Mouse (Mus musculus) hindbrain, embryonic 11.5 days (tissue): ENCODE results near the gene Cep135. TPM values are rescaled to one million over a fixed set of nuclear protein-coding genes. Genes with fewer than 3 reads are reported as not detected.

ENCODE experiments used
- ATAC-seq: fragments of 200-750 bp; cut with Nextera tagmentation; 2 replicates; pipeline ENCODE4 v1.8.0; 2017; ENCODE audit warnings: mild to moderate bottlenecking, moderate TSS enrichment, moderate library complexity; ENCODE audit not compliant: low FRiP score
- DNase-seq: peaks from one replicate; pipeline ENCODE4 v3.0.0-alpha.2; 2015; ENCODE audit warnings: low spot score
- H3K27ac ChIP-seq: fragments of 300-500 bp; sonication (generic); 2 replicates; pipeline ENCODE4 v1.5.1; 2014; ENCODE audit warnings: mild to moderate bottlenecking, low read depth, low read length
- H3K27me3 ChIP-seq: fragments of 300-500 bp; sonication (generic); 2 replicates; pipeline ENCODE4 v1.6.1; 2014; ENCODE audit warnings: mild to moderate bottlenecking, low read length, moderate library complexity, mixed read lengths; ENCODE audit not compliant: control insufficient read depth, insufficient read depth
- H3K36me3 ChIP-seq: fragments of 300-500 bp; sonication (generic); 2 replicates; pipeline ENCODE4 v1.6.1; 2014; ENCODE audit warnings: mild to moderate bottlenecking, low read length, moderate library complexity, mixed read lengths; ENCODE audit not compliant: control insufficient read depth, insufficient read depth
- H3K4me1 ChIP-seq: fragments of 300-500 bp; sonication (generic); replicated peaks from 2 replicates; pipeline ENCODE4 v1.6.1; 2014; ENCODE audit warnings: low read length, mixed read lengths; ENCODE audit not compliant: control insufficient read depth, insufficient read depth
- H3K4me2 ChIP-seq: fragments of 300-500 bp; sonication (generic); replicated peaks from 2 replicates; pipeline ENCODE4 v1.6.1; 2014; ENCODE audit warnings: mild to moderate bottlenecking, low read depth, low read length
- H3K4me3 ChIP-seq: fragments of 300-500 bp; sonication (generic); 2 replicates; pipeline ENCODE4 v1.5.1; 2014; ENCODE audit warnings: low read depth, low read length
- H3K9ac ChIP-seq: fragments of 300-500 bp; sonication (generic); 2 replicates; pipeline ENCODE4 v1.6.1; 2014; ENCODE audit warnings: low read depth, low read length
- H3K9me3 ChIP-seq: fragments of 300-500 bp; sonication (generic); 2 replicates; pipeline ENCODE4 v1.6.1; 2016; ENCODE audit warnings: low read length; ENCODE audit not compliant: control insufficient read depth
- WGBS: fragments of 180-500 bp; shearing (Covaris S2); extraction: QIAGEN DNeasy Blood & Tissue Kit; methylation state at CpG from one replicate; pipeline ENCODE4 v1.1.7; 2014; 5-methylcytosine and 5-hydroxymethylcytosine counted together
- polyA plus RNA-seq: library from polyadenylated mRNA; unstranded; fragments of >200 nt; fragmentation: Nextera tagmentation; extraction: Ambion mirVana; gene quantifications from 2 replicates; pipeline ENCODE4 v1.2.1, GENCODE M21; 2014

Gene Cep135
- polyA plus RNA-seq, 1 experiment from 2014 or later, result 10.5 TPM

- H3K4me3 ChIP-seq, result peak overlapping the region; percentile 78
- H3K4me1 ChIP-seq, result no peaks in the 10 kb centered on the region
- DNase-seq (peak; percentile 87), ATAC-seq (peak; percentile 93)
- peak overlapping the region; percentile 84 for H3K4me2 ChIP-seq
- WGBS, result 2% methylated on average over 51 of the region's 80 CpGs
- H3K36me3 ChIP-seq, result no peaks in the 10 kb centered on the region
- H3K9ac ChIP-seq, result peak overlapping the region; percentile 94
- no peaks in the 10 kb centered on the region for H3K9me3 ChIP-seq
- peak overlapping the region; percentile 96 for H3K27ac ChIP-seq
- H3K27me3 ChIP-seq, result no peaks in the 10 kb centered on the region
Observed at GRCm38 (mm10) chr5:76657245-76658083, 69.0 kb downstream of the Cep135 start.

DNA sequence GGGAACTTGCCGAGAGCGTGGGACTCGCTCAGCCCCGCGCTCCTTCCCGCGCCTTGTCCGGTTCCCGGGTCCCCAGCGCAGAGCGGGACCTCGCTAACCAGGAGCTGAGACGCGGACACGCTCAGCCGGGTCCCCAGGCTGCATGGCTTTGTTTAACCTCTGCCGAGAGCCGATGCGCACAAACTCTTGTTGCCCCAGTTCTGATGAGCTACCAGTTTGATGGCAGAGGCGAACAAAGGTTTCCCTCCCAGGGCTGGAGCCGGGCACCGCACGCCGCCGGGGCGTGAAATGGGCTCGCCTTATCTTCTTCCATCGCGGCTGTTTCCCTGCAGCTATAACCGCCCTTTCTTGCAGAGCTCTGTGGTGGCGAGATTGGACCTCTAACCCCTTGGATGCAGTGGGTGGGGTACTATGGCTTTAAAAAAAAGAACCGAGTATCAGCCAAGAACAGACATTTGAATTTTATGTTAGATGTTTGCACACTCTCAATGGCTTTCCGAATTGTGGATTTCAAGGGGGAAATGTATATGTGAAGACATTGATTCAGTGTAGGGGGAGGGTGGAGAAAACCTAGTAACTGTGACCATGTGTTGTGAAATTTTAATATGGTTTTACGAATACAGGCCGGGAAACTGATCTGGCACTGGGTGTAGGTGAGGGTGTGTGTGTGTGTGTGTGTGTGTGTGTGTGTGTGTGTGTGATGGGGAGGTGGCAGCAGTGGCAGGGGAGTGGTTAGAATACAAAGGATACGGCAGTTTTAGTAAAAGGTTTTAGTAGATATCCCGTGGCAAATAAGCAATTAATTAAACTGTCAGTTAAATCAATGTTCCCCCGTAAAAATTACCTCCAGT lies 69.8 kb downstream of the Cep135 start:
- Histone ChIP-seq H3K4me3 (peak overlapping the region; percentile 78), H3K9ac (peak overlapping the region; percentile 94), H3K9me3 (no peaks in the 10 kb centered on the region), H3K36me3 (no peaks in the 10 kb centered on the region), H3K4me2 (peak overlapping the region; percentile 84), H3K27ac (peak overlapping the region; percentile 96), H3K4me1 (0 out of 2 replicates have a peak, but pooled peaks cover 2% of the 10 kb centered on the region), H3K27me3 (no peaks in the 10 kb centered on the region)
- peak; percentile 84 for ATAC-seq
- peak; percentile 82 for DNase-seq
- WGBS, result 2% methylated on average over 36 of the region's 38 CpGs

DNA sequence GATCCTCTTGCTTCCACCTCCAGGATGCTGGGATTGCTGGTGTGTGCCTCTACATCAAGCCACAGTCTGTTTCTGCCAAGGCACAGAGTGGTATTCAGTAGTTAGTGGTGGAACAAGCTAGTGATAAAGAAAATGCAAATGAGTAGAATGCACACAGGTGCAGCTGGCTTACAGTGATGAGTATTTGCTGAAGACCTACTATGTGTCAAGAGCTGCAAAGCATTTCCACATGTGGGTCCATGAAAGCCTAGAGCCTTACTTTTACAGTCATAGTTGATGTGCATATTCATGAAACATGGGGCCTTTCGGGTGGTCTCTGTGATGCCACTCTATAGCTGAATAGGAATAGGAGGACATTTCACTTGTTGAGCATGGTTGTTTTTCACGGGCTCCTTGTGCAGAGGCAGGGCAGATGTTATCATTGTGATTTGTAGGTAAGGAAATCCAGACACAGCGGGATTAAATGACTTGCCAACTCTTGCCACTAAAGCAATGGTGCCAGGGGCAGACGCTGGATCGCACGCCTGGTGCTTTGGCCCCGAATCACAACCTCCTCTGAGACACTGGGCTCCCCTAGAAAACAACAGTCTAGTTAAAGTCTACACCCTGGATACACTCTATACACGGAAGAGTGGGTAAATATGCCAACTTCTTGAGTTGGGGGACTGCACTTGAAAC lies 71.6 kb downstream of the Cep135 start:
- no peak overlapping the region for H3K4me3 ChIP-seq
- 0 out of 2 replicates have a peak, but pooled peaks cover 2% of the 10 kb centered on the region for H3K4me1 ChIP-seq
- H3K4me2 ChIP-seq, result no peak overlapping the region; the same call in 1 of the 2 replicates
- DNase-seq (no peak), ATAC-seq (no peak)
- no peaks in the 10 kb centered on the region for H3K36me3 ChIP-seq
- H3K27me3 ChIP-seq, result no peaks in the 10 kb centered on the region
- H3K9me3 ChIP-seq, result no peaks in the 10 kb centered on the region
- no peak overlapping the region for H3K9ac ChIP-seq
- 88% methylated on average over 8 of the region's 8 CpGs for WGBS
- H3K27ac ChIP-seq, result no peak overlapping the region

DNA sequence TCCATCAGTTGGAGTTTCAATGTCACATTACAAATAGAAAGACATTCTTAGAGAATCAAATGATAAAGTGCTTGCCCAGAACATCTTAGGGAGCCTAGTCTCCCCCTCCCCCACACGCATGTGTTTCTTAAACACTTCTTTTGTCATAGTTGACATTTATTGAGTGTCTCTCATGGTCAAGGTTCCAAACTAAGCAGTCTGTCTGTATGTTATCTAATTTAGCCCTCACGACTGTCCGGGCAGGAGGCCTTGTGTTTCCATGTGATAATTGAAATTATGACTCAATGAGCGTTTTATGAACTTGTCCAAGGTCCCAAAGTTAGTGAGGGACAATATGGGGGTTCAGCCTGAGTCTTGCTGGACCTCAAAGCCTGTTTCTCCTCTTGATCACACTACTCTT lies 72.8 kb downstream of the Cep135 start:
- Histone ChIP-seq H3K9me3 (no peaks in the 10 kb centered on the region), H3K4me1 (0 out of 2 replicates have a peak, but pooled peaks cover 2% of the 10 kb centered on the region), H3K4me3 (no peak overlapping the region), H3K9ac (no peak overlapping the region), H3K27ac (no peak overlapping the region), H3K27me3 (no peaks in the 10 kb centered on the region), H3K36me3 (no peaks in the 10 kb centered on the region), H3K4me2 (no peak overlapping the region)
- 67% methylated on average over 4 of the region's 4 CpGs for WGBS
- ATAC-seq, result no peak
- DNase-seq, result no peak

GRCm38 (mm10) chr5:76664936-76665335 lies 76.4 kb downstream of the Cep135 start:
- no peak for DNase-seq
- Histone ChIP-seq H3K9ac (no peak overlapping the region), H3K27ac (peak overlapping the region; percentile 80), H3K36me3 (no peaks in the 10 kb centered on the region), H3K4me3 (no peak overlapping the region), H3K27me3 (no peaks in the 10 kb centered on the region), H3K9me3 (no peaks in the 10 kb centered on the region), H3K4me1 (peaks cover 4% of the 10 kb centered on the region; the same call in 1 of the 2 replicates), H3K4me2 (no peak overlapping the region)
- 64% methylated on average over 7 of the region's 7 CpGs for WGBS
- ATAC-seq, result peak; percentile 58; the same call in 1 of the 2 replicates

DNA sequence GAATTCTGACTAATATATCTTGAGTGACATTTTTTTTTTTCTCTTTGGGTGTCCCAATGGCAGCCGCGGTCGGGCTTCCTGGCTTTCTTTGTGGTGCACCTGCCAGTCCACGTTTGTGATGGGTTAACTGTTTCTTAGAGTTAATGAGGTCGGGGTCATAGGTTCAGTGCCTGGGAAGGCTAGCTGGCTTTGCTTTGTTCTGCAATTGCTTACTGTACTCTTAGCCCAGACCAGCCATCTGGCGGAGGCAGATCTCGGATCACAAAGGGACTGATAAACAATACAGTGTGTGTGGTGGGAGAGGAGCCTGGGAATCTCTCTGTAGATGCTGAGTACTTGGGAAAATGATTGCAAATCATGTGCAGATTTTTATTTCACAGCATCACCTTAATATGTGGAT lies 76.9 kb downstream of the Cep135 start:
- no peak overlapping the region for H3K9ac ChIP-seq
- H3K9me3 ChIP-seq, result no peaks in the 10 kb centered on the region
- H3K4me2 ChIP-seq, result no peak overlapping the region
- ATAC-seq (peak; percentile 90), DNase-seq (peak; percentile 79)
- no peaks in the 10 kb centered on the region for H3K27me3 ChIP-seq
- H3K4me3 ChIP-seq, result no peak overlapping the region
- peaks cover 4% of the 10 kb centered on the region; the same call in 1 of the 2 replicates for H3K4me1 ChIP-seq
- no peaks in the 10 kb centered on the region for H3K36me3 ChIP-seq
- peak overlapping the region; percentile 80 for H3K27ac ChIP-seq
- 15% methylated on average over 7 of the region's 7 CpGs for WGBS

GRCm38 (mm10) chr5:76666026-76666756 lies 77.7 kb downstream of the Cep135 start:
- Histone ChIP-seq H3K4me3 (no peak overlapping the region), H3K27me3 (no peaks in the 10 kb centered on the region), H3K4me1 (peaks cover 4% of the 10 kb centered on the region; the same call in 1 of the 2 replicates), H3K9me3 (no peaks in the 10 kb centered on the region), H3K27ac (peak overlapping the region; percentile 80), H3K9ac (peak overlapping the region; percentile 3; the same call in 1 of the 2 replicates), H3K4me2 (no peak overlapping the region), H3K36me3 (no peaks in the 10 kb centered on the region)
- ATAC-seq, result peak; percentile 63; the same call in 1 of the 2 replicates
- 59% methylated on average over 6 of the region's 6 CpGs for WGBS
- DNase-seq, result peak; percentile 30

GRCm38 (mm10) chr5:76668118-76668517 lies 79.6 kb downstream of the Cep135 start:
- Histone ChIP-seq H3K27ac (no peak overlapping the region), H3K4me1 (peaks cover 3% of the 10 kb centered on the region; the same call in 1 of the 2 replicates)
- 61% methylated on average over 5 of the region's 5 CpGs for WGBS

More at GRCm38 (mm10) chr5:76668118-76668517, 79.6 kb downstream of the Cep135 start:
- DNase-seq (no peak), ATAC-seq (no peak)
- H3K4me2 ChIP-seq, result no peak overlapping the region
- no peaks in the 10 kb centered on the region for H3K27me3 ChIP-seq
- no peak overlapping the region for H3K9ac ChIP-seq
- no peak overlapping the region for H3K4me3 ChIP-seq
- no peaks in the 10 kb centered on the region for H3K36me3 ChIP-seq
- no peaks in the 10 kb centered on the region for H3K9me3 ChIP-seq
